Mouse (Mus musculus) lung, postnatal 0 days (tissue): ENCODE results near the gene Bcar1. TPM values are rescaled to one million over a fixed set of nuclear protein-coding genes. Genes with fewer than 3 reads are reported as not detected.
A peak's percentile ranks its signal among the peaks of the same experiment; 100 is the strongest.

Experiments used
- ATAC-seq: fragments of 200-750 bp; cut with Nextera tagmentation; 2 replicates; pipeline ENCODE4 v1.8.0; 2017; ENCODE audit warnings: moderate library complexity
- DNase-seq: peaks from one replicate; pipeline ENCODE4 v3.0.0-alpha.2; 2016; ENCODE audit warnings: low spot score
- H3K27ac ChIP-seq: fragments of 300-500 bp; sonication (generic); 2 replicates; pipeline ENCODE4 v1.5.1; 2014; ENCODE audit warnings: antibody characterized with exemption, mild to moderate bottlenecking, low read length, mixed read lengths
- H3K27me3 ChIP-seq: fragments of 300-500 bp; sonication (generic); replicated peaks from 2 replicates; pipeline ENCODE4 v1.6.1; 2014; ENCODE audit warnings: low read length, mixed read lengths; ENCODE audit not compliant: insufficient read depth
- H3K36me3 ChIP-seq: fragments of 300-500 bp; sonication (generic); 2 replicates; pipeline ENCODE4 v1.6.1; 2014; ENCODE audit warnings: low read length, mixed read lengths; ENCODE audit not compliant: insufficient read depth
- H3K4me1 ChIP-seq: fragments of 300-500 bp; sonication (generic); 2 replicates; pipeline ENCODE4 v1.6.1; 2014; ENCODE audit warnings: antibody characterized with exemption, low read depth, low read length, mixed read lengths; ENCODE audit not compliant: insufficient read depth
- H3K4me2 ChIP-seq: fragments of 300-500 bp; sonication (generic); replicated peaks from 2 replicates; pipeline ENCODE4 v1.6.1; 2014; ENCODE audit warnings: low read depth, mild to moderate bottlenecking, low read length, moderate library complexity, mixed read lengths
- H3K4me3 ChIP-seq: fragments of 300-500 bp; sonication (generic); 2 replicates; pipeline ENCODE4 v1.5.1; 2014; ENCODE audit warnings: low read depth, low read length
- H3K9ac ChIP-seq: fragments of 300-500 bp; sonication (generic); replicated peaks from 2 replicates; pipeline ENCODE4 v1.6.1; 2014; ENCODE audit warnings: low read depth, mild to moderate bottlenecking
- H3K9me3 ChIP-seq: fragments of 300-500 bp; sonication (generic); 2 replicates; pipeline ENCODE4 v1.6.1; 2016; ENCODE audit warnings: low read length, mixed read lengths
- CTCF ChIP-seq: IDR thresholded peaks from 2 replicates; pipeline ENCODE4 v1.5.1; 2016; ENCODE audit warnings: antibody characterized with exemption, mild to moderate bottlenecking
- EP300 ChIP-seq: IDR thresholded peaks from 2 replicates; pipeline ENCODE4 v1.6.1; 2016; ENCODE audit warnings: antibody characterized with exemption, mild to moderate bottlenecking, control low read depth
- WGBS: fragments of 180-500 bp; shearing (Covaris S2); extraction: QIAGEN DNeasy Blood & Tissue Kit; methylation state at CpG from one replicate; pipeline ENCODE4 v1.1.7; 2014; 5-methylcytosine and 5-hydroxymethylcytosine counted together
- polyA plus RNA-seq: library from polyadenylated mRNA; unstranded; fragments of >200 nt; fragmentation: Nextera tagmentation; extraction: Ambion mirVana; gene quantifications from 2 replicates; pipeline ENCODE4 v1.2.1, GENCODE M21; 2015

Gene Bcar1
- polyA plus RNA-seq, 1 experiment from 2014 or later = 29.3 TPM

DNA sequence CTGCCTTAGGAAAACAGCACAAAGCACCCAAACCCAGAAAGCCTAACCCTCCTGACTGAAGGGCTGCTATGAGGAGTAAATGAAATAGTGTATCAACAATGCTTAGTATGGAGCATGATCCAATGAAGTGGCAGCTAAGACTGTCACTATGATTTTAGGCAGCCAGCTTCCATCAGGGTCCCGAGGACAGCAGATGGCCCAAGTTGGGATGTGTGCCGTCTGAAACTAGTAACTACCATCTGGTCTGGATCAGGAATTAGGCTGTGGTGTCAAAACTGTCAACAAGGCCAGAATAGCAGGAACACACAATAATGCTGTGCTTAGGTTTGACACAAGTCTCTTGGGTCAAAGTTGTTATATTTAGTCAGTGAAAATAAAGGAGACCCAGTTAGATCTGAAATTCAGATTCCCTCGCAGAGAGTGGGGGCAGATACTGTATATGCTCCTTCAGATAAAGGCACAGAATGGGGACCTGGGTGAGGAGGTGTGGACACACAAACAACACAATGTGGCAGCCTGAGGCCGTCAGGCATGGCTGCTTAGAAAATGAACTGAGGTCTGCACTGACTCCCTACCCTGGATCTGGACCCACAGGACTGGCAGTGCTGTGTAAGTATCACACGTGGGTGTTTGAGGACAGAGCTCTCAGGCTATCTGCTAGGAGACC lies 27.5 kb upstream of the Bcar1 start:
- 66% methylated on average over 5 of the region's 5 CpGs for WGBS
- H3K9me3 ChIP-seq = no peaks in the 10 kb centered on the region
- DNase-seq (peak; percentile 64), ATAC-seq (peak; percentile 80)
- H3K27ac ChIP-seq = no peak overlapping the region
- no peaks in the 10 kb centered on the region for H3K4me1 ChIP-seq
- H3K27me3 ChIP-seq = no peaks in the 10 kb centered on the region
- TF ChIP-seq EP300 (no peak), CTCF (no peak)
- no peak overlapping the region for H3K4me2 ChIP-seq
- no peak overlapping the region for H3K4me3 ChIP-seq
- no peak overlapping the region for H3K9ac ChIP-seq
- no peaks in the 10 kb centered on the region; the same call in 1 of the 2 replicates for H3K36me3 ChIP-seq

DNA sequence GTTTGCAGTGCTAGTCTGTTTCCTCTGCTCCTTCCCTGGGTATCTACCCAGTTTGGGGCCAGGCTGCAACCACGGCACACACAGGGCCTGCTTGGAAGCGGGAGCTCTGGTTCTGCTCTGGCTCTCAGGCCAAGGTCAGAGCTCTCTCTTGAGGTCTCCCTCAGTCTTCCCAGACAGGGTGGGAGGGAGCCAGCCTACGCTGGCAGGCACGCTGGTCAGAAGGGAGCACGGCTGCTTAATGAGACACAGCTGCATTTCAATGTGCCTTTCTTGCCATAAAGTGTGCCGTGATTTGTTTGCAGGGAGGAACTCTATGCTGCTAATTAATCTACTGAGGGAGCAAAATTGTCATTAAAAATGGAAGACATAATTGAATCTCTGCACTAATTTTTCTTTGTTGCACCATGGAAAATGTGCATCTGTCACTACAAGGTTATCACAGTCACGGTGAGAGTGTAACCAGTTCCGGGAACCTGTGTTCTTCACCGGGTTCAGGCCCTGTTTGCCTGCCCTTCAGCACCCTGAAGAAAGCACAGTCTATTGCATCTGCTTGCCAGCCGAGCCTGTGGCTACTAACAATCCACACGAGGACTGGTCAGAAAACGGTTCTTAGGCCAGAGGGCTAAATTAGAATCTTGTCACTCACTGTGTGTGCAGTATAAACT lies 26.3 kb upstream of the Bcar1 start:
- no peak overlapping the region for H3K27ac ChIP-seq
- peak; percentile 27 for DNase-seq
- WGBS = 56% methylated on average over 12 of the region's 12 CpGs

DNA sequence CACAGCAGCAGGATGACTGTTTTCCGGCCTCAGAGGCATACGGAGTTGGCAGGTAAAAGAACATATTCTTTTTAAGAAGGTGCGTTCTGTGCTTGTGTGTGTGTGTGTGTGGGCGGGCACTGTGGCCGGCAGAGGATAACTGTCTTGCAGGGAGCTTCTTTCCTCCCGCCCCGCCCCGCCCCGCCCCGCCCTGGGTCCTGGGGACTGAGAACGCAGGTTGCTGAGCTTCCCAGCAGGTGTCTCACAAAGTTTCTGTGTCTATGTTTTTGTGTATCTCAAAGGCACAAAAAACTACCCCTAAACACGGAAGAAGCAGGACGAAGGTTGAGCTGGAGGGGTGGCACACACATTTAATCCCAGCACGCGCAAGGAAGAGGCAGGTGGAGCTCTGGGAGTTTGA lies 25.7 kb upstream of the Bcar1 start:
- no peaks in the 10 kb centered on the region for H3K4me1 ChIP-seq
- no peak overlapping the region for H3K27ac ChIP-seq
- ATAC-seq (no peak), DNase-seq (no peak)
- no peaks in the 10 kb centered on the region for H3K9me3 ChIP-seq
- TF ChIP-seq EP300 (no peak), CTCF (no peak)
- no peaks in the 10 kb centered on the region; the same call in 1 of the 2 replicates for H3K36me3 ChIP-seq
- WGBS = 75% methylated on average over 15 of the region's 15 CpGs
- H3K27me3 ChIP-seq = no peaks in the 10 kb centered on the region
- H3K9ac ChIP-seq = no peak overlapping the region
- no peak overlapping the region for H3K4me3 ChIP-seq
- H3K4me2 ChIP-seq = no peak overlapping the region

More for the DNA sequence above, 26.3 kb upstream of the Bcar1 start:
- peak; percentile 20; the same call in 1 of the 2 replicates for ATAC-seq
- Histone ChIP-seq H3K27me3 (no peaks in the 10 kb centered on the region), H3K4me2 (no peak overlapping the region), H3K9ac (no peak overlapping the region), H3K4me1 (no peaks in the 10 kb centered on the region), H3K4me3 (no peak overlapping the region), H3K9me3 (no peaks in the 10 kb centered on the region), H3K36me3 (no peaks in the 10 kb centered on the region; the same call in 1 of the 2 replicates)
- TF ChIP-seq CTCF = no peak
- no peak for TF ChIP-seq EP300

DNA sequence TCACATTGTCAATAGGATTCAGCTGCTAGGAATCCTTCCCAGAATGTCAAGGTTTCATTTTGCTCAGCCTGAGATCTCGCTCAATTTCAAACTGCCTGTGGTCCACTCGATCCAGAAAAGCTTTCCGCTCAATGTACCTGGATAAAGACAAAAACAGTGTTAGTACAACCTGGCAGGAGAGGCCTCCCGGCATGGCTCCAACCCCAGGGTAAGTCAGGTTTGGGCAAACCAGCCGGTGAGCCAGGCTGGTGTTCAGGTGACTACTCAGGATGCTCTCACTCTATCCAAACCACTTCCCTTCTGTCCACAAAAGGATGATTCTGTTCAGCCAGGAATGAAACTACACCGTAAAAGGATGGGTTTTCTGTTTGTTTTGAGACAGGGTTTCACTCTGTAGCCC lies 25.0 kb upstream of the Bcar1 start:
- H3K27me3 ChIP-seq = no peaks in the 10 kb centered on the region
- TF ChIP-seq EP300 (no peak), CTCF (no peak)
- no peak overlapping the region for H3K27ac ChIP-seq
- no peak overlapping the region for H3K9ac ChIP-seq
- H3K4me2 ChIP-seq = no peak overlapping the region
- no peaks in the 10 kb centered on the region for H3K4me1 ChIP-seq
- no peak overlapping the region for H3K4me3 ChIP-seq
- no peak for ATAC-seq
- H3K9me3 ChIP-seq = no peaks in the 10 kb centered on the region
- DNase-seq = no peak
- no peaks in the 10 kb centered on the region; the same call in 1 of the 2 replicates for H3K36me3 ChIP-seq
- 84% methylated on average over 6 of the region's 6 CpGs for WGBS

DNA sequence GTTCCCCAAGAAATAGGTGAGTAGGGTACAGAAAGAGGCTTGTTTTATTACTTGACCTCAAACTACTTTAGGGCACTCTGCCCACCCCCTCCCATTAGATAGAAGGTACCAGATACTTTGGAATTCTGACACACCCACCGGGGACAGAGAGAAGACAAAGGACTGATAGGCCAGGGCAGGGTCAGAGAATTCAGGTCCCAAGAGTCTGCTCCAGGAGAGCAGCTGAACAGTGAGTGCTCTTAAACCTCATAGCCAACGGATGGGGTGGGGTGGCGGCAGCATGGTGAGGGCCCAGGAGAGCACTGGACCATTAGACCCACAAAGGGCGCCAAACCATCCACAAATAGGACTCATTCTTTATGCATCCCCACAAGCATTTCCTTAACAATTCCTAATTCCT lies 22.0 kb upstream of the Bcar1 start:
- ATAC-seq = no peak
- H3K36me3 ChIP-seq = no peaks in the 10 kb centered on the region; the same call in 1 of the 2 replicates
- no peaks in the 10 kb centered on the region for H3K4me1 ChIP-seq
- no peaks in the 10 kb centered on the region for H3K27me3 ChIP-seq
- no peak for DNase-seq
- no peak overlapping the region for H3K9ac ChIP-seq
- 81% methylated on average over 4 of the region's 4 CpGs for WGBS
- H3K4me3 ChIP-seq = no peak overlapping the region
- H3K27ac ChIP-seq = no peak overlapping the region
- H3K9me3 ChIP-seq = no peaks in the 10 kb centered on the region
- no peak for TF ChIP-seq EP300
- no peak for TF ChIP-seq CTCF
- no peak overlapping the region for H3K4me2 ChIP-seq

DNA sequence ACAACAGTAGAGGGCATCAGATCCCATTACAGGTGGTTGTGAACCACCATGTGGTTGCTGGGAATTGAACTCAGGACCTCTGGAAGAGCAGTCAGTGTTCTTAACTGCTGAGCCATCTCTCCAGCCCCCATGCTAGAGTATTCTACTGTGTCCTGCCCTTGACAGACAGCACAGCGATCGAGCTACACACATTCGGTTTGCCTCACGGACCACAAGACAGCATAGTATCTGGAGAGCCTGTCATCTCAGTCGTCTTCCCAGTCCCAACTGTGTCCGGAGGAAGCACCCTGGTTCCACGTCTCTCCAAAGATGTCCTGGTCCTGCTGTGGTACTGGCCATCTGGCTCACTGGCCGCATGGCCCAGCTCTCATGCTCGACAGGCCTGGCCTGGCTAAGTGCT lies 21.5 kb upstream of the Bcar1 start:
- H3K4me3 ChIP-seq = no peak overlapping the region
- 95% methylated on average over 9 of the region's 9 CpGs for WGBS
- H3K36me3 ChIP-seq = no peaks in the 10 kb centered on the region; the same call in 1 of the 2 replicates
- H3K4me2 ChIP-seq = no peak overlapping the region
- no peak overlapping the region for H3K27ac ChIP-seq
- DNase-seq (no peak), ATAC-seq (no peak)
- no peak for TF ChIP-seq EP300
- no peak for TF ChIP-seq CTCF
- no peaks in the 10 kb centered on the region for H3K9me3 ChIP-seq
- H3K27me3 ChIP-seq = no peaks in the 10 kb centered on the region
- no peaks in the 10 kb centered on the region for H3K4me1 ChIP-seq
- no peak overlapping the region for H3K9ac ChIP-seq
